Mouse (Mus musculus) heart, embryonic 11.5 days (tissue): ENCODE results near the gene Lif. TPM values are rescaled to one million over a fixed set of nuclear protein-coding genes. Genes with fewer than 3 reads are reported as not detected.

Experiments used
- ATAC-seq: fragments of 200-750 bp; cut with Nextera tagmentation; replicated peaks from 2 replicates; pipeline ENCODE4 v1.8.0; 2017; ENCODE audit warnings: moderate library complexity; ENCODE audit not compliant: insufficient number of reproducible peaks, low FRiP score, low TSS enrichment
- H3K27ac ChIP-seq: fragments of 300-500 bp; sonication (generic); 2 replicates; pipeline ENCODE4 v1.5.1; 2014; ENCODE audit warnings: mild to moderate bottlenecking, low read depth, low read length
- H3K27me3 ChIP-seq: fragments of 300-500 bp; sonication (generic); 2 replicates; pipeline ENCODE4 v1.6.1; 2014; ENCODE audit warnings: mild to moderate bottlenecking, low read length, mixed read lengths; ENCODE audit not compliant: control insufficient read depth, insufficient read depth
- H3K36me3 ChIP-seq: fragments of 300-500 bp; sonication (generic); 2 replicates; pipeline ENCODE4 v1.6.1; 2014; ENCODE audit warnings: mild to moderate bottlenecking, low read length, moderate library complexity, mixed read lengths; ENCODE audit not compliant: control insufficient read depth, insufficient read depth
- H3K4me1 ChIP-seq: fragments of 300-500 bp; sonication (generic); 2 replicates; pipeline ENCODE4 v1.6.1; 2014; ENCODE audit warnings: low read length; ENCODE audit not compliant: control insufficient read depth, insufficient read depth
- H3K4me2 ChIP-seq: fragments of 300-500 bp; sonication (generic); 2 replicates; pipeline ENCODE4 v1.6.1; 2014; ENCODE audit warnings: mild to moderate bottlenecking, moderate library complexity
- H3K4me3 ChIP-seq: fragments of 300-500 bp; sonication (generic); 2 replicates; pipeline ENCODE4 v1.5.1; 2014; ENCODE audit warnings: low read depth, low read length
- H3K9ac ChIP-seq: fragments of 300-500 bp; sonication (generic); 2 replicates; pipeline ENCODE4 v1.6.1; 2014; ENCODE audit warnings: mild to moderate bottlenecking, low read depth, low read length, moderate library complexity
- H3K9me3 ChIP-seq: fragments of 300-500 bp; sonication (generic); replicated peaks from 2 replicates; pipeline ENCODE4 v1.6.1; 2016; ENCODE audit warnings: low read length; ENCODE audit not compliant: control insufficient read depth
- WGBS: fragments of 180-500 bp; shearing (Covaris S2); extraction: QIAGEN DNeasy Blood & Tissue Kit; methylation state at CpG from one replicate; pipeline ENCODE4 v1.1.7; 2014; ENCODE audit not compliant: insufficient replicate concordance; 5-methylcytosine and 5-hydroxymethylcytosine counted together
- polyA plus RNA-seq: library from polyadenylated mRNA; unstranded; fragments of >200 nt; fragmentation: Nextera tagmentation; extraction: Ambion mirVana; gene quantifications from 2 replicates; pipeline ENCODE4 v1.2.1, GENCODE M21; 2014

Gene Lif
- polyA plus RNA-seq, 1 experiment from 2014 or later: 0.06 TPM

DNA sequence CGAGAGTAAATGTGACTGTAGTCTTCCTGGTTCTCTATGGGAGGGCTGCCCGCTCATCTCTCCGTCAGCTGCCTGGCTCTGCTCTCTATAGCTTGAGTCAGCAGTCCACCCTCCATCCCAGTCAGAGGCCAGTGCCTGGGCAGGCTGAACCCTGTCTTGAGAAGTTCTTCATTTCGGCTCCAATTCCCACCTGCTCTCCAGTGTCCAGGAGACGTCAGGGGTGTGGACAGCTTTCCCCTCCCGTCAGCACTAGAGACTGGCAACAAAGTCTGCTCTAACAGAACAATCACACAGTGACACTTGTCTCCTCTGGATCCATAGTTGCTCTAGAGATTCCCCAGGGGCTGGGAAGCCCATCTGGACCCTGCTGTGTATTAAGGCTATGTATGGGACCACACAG lies 36.7 kb downstream of the Lif start:
- H3K27me3 ChIP-seq: peaks cover 8% of the 10 kb centered on the region
- no peak for ATAC-seq
- H3K36me3 ChIP-seq: no peaks in the 10 kb centered on the region
- 73% methylated on average over 6 of the region's 6 CpGs for WGBS
- H3K4me3 ChIP-seq: no peak overlapping the region
- H3K9ac ChIP-seq: no peak overlapping the region
- H3K9me3 ChIP-seq: no peaks in the 10 kb centered on the region
- H3K4me1 ChIP-seq: peaks cover 42% of the 10 kb centered on the region
- H3K4me2 ChIP-seq: no peak overlapping the region
- no peak overlapping the region for H3K27ac ChIP-seq

- Histone ChIP-seq H3K9ac (no peak overlapping the region), H3K27ac (no peak overlapping the region), H3K4me3 (no peak overlapping the region), H3K9me3 (no peaks in the 10 kb centered on the region), H3K4me1 (peaks cover 49% of the 10 kb centered on the region), H3K4me2 (no peak overlapping the region), H3K27me3 (peaks cover 8% of the 10 kb centered on the region), H3K36me3 (no peaks in the 10 kb centered on the region)
- WGBS: 30% methylated on average over 14 of the region's 14 CpGs
- no peak for ATAC-seq
Measured at GRCm38 (mm10) chr11:4294495-4295351, 37.4 kb downstream of the Lif start.

DNA sequence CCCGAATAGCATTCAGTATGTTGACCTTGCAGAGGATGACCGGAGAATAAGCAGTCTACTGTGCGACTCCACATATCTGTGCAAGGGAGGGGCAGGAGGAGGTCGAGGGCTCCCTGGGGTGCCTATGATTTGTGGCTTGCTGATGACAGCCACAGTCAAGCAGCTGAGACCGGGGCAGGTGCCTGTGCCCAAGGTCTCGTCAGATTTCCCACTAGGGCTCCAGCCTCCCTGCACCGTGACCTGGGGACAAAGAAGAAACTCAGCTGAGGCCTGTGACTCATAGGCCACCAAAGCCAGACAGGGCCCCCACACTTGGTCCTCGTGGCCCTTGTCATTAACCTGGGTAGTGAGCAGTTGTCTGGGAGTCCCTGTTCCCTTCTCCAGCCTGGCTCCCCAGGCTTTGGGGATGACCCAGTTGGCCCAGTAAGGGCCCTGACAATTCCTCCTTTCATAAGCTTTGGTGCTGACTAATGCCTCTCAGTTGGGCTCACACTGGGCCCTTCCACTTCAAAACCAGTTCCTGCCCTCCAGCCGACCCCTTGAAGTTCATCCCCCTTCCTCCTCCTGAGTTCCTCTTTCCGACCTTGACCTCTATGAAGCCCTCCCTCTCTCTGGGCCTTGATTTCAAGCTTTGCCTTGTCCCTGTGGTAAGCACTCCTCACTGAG lies 39.4 kb downstream of the Lif start:
- ATAC-seq: no peak
- Histone ChIP-seq H3K4me2 (no peak overlapping the region), H3K36me3 (no peaks in the 10 kb centered on the region), H3K9me3 (no peaks in the 10 kb centered on the region), H3K4me1 (peaks cover 51% of the 10 kb centered on the region), H3K4me3 (no peak overlapping the region), H3K9ac (no peak overlapping the region), H3K27me3 (peaks cover 8% of the 10 kb centered on the region), H3K27ac (peak overlapping the region; percentile 57)
- 45% methylated on average over 10 of the region's 10 CpGs for WGBS

DNA sequence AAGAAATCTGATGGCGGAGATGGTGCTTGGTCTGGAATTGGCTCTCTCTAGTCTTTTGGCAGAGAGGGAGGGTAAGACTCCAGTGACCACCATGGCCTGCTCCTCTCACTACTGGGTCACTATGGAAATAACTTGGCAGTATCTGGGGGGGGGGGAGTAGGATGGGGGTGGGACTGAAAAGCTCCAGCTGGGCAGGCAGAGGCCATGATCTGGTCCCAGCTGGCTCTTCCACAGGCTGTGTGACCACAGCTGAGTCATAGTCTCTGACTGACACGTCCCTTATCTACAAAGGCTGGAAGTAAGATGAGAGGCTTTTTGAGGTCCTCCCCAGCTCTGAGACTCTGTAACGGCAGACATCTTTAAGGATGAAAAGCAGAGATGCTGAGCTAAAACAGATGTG lies 40.4 kb downstream of the Lif start:
- H3K4me2 ChIP-seq: no peak overlapping the region
- H3K27ac ChIP-seq: no peak overlapping the region
- no peak overlapping the region for H3K9ac ChIP-seq
- whole genome bisulfite sequencing: 39% methylated on average over 3 of the region's 3 CpGs
- ATAC-seq: no peak
- H3K9me3 ChIP-seq: no peaks in the 10 kb centered on the region
- H3K27me3 ChIP-seq: peaks cover 8% of the 10 kb centered on the region
- H3K36me3 ChIP-seq: no peaks in the 10 kb centered on the region
- H3K4me1 ChIP-seq: peaks cover 52% of the 10 kb centered on the region
- H3K4me3 ChIP-seq: no peak overlapping the region

GRCm38 (mm10) chr11:4298615-4299014 lies 41.3 kb downstream of the Lif start:
- 0 out of 2 replicates have a peak overlapping the region, but pooled peaks have one; percentile 9 for H3K4me2 ChIP-seq
- H3K9me3 ChIP-seq: no peaks in the 10 kb centered on the region
- no peak for ATAC-seq
- peaks cover 54% of the 10 kb centered on the region for H3K4me1 ChIP-seq
- H3K27ac ChIP-seq: peak overlapping the region; percentile 52
- H3K9ac ChIP-seq: no peak overlapping the region
- H3K36me3 ChIP-seq: no peaks in the 10 kb centered on the region
- H3K4me3 ChIP-seq: no peak overlapping the region
- WGBS: 23% methylated on average over 7 of the region's 7 CpGs
- H3K27me3 ChIP-seq: peaks cover 4% of the 10 kb centered on the region

- peak overlapping the region; percentile 9; the same call in 1 of the 2 replicates for H3K4me2 ChIP-seq
- no peak overlapping the region for H3K9ac ChIP-seq
- no peaks in the 10 kb centered on the region for H3K36me3 ChIP-seq
- ATAC-seq: no peak
- peak overlapping the region; percentile 52 for H3K27ac ChIP-seq
- no peak overlapping the region for H3K4me3 ChIP-seq
- H3K9me3 ChIP-seq: no peaks in the 10 kb centered on the region
- peaks cover under 1% of the 10 kb centered on the region; the same call in 1 of the 2 replicates for H3K27me3 ChIP-seq
- H3K4me1 ChIP-seq: peaks cover 53% of the 10 kb centered on the region
- 26% methylated on average over 12 of the region's 12 CpGs for WGBS
Measured at GRCm38 (mm10) chr11:4299191-4299590, 41.8 kb downstream of the Lif start.

DNA sequence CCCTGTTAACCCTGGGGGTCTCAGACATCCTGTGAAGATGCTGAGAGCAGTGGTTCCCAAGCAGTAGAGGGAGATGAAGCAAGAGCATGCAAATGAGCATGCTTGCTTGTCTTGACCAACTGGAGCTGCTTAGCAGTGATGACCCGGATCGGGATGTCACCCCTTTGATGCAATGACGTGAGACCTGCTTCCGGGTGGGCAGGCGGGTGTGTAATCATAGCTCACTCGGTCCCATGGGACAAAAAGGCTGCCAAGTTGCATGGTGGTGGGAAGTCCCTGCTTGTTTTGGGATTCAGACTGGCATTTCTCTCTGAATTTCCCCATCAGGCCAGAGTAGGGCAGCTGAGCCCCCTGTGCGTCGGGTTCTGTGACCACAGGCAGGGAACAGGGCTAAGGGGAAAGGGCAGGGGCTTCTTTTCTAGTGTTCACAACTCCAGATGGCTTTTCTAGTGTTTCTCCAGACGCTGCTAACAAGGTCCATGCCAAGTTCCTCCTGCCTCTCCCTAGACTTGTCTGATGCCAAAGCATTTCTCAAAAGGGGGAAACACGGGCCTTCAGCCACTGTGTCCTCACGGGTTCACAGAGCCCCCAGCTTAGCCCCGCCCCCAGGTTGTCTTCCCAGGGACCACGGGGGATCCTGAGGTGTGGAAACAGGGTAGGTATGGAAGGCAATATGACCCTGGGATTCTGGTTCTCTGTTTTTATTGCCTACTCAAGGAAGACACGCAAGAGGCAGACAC lies 42.5 kb downstream of the Lif start:
- no peak overlapping the region; the same call in 1 of the 2 replicates for H3K4me2 ChIP-seq
- H3K4me3 ChIP-seq: no peak overlapping the region
- ATAC-seq: no peak
- 70% methylated on average over 14 of the region's 14 CpGs for WGBS
- H3K9me3 ChIP-seq: no peaks in the 10 kb centered on the region
- peaks cover 48% of the 10 kb centered on the region for H3K4me1 ChIP-seq
- H3K36me3 ChIP-seq: no peaks in the 10 kb centered on the region
- no peak overlapping the region for H3K27ac ChIP-seq
- H3K27me3 ChIP-seq: no peaks in the 10 kb centered on the region
- H3K9ac ChIP-seq: no peak overlapping the region

GRCm38 (mm10) chr11:4300683-4301082 lies 43.3 kb downstream of the Lif start:
- no peak overlapping the region for H3K9ac ChIP-seq
- no peak overlapping the region for H3K4me2 ChIP-seq
- 83% methylated on average over 3 of the region's 3 CpGs for WGBS
- H3K4me1 ChIP-seq: peaks cover 43% of the 10 kb centered on the region
- no peak overlapping the region for H3K4me3 ChIP-seq
- H3K27me3 ChIP-seq: no peaks in the 10 kb centered on the region
- no peaks in the 10 kb centered on the region for H3K9me3 ChIP-seq
- no peaks in the 10 kb centered on the region for H3K36me3 ChIP-seq
- H3K27ac ChIP-seq: no peak overlapping the region
- no peak for ATAC-seq
